Mouse (Mus musculus) heart, adult 8-10 months (tissue): ENCODE data around the gene Mgme1. TPM values are rescaled to one million over a fixed set of nuclear protein-coding genes. Genes with fewer than 3 reads are reported as not detected.

Experiments used
- DNase-seq: peaks from one replicate; pipeline ENCODE4 v3.0.0; 2022; ENCODE audit warnings: low spot score
- total RNA-seq, 4 experiments: library from RNA; stranded (reverse); gene quantifications; 2 replicates each; pipeline ENCODE4 v1.2.4; 2022

Mgme1 gene
- total RNA-seq, 4 experiments from 2014 or later: 14.5 to 18.5 (median 17.3) TPM

- DNase-seq: no peak
Measured at GRCm38 (mm10) chr2:144305721-144306294, 35.3 kb downstream of the Mgme1 start.

GRCm38 (mm10) chr2:144308561-144308960, 38.1 kb downstream of the Mgme1 start:
- DNase-seq: no peak

GRCm38 (mm10) chr2:144310273-144310672, 39.8 kb downstream of the Mgme1 start:
- DNase-seq: no peak

- DNase-seq: no peak
Measured at GRCm38 (mm10) chr2:144311372-144311771, 40.9 kb downstream of the Mgme1 start.

- DNase-seq: no peak
Measured at GRCm38 (mm10) chr2:144324218-144324617, 53.8 kb downstream of the Mgme1 start.

- DNase-seq: no peak
Measured at GRCm38 (mm10) chr2:144329451-144329850, 59.0 kb downstream of the Mgme1 start.

- DNase-seq: no peak
Measured at GRCm38 (mm10) chr2:144329937-144330336, 59.5 kb downstream of the Mgme1 start.

GRCm38 (mm10) chr2:144330352-144330959, 60.0 kb downstream of the Mgme1 start:
- DNase-seq: no peak

Other genes starting within 250 kb of the Mgme1 start
- gene Banf2, start 237.6 kb upstream of the Mgme1 start, total RNA-seq: not detected
- 10 to 100 TPM; 56.1 to 62.3 (median 59.5) TPM for gene Snx5, start 243 bp downstream of the Mgme1 start, total RNA-seq
- gene Ovol2, start 61.5 kb downstream of the Mgme1 start, total RNA-seq: not detected
- gene Kat14, start 98.3 kb downstream of the Mgme1 start, total RNA-seq: 10 to 100 TPM; 22.9 to 30.2 (median 27.5) TPM
- gene Pet117, start 98.3 kb downstream of the Mgme1 start, total RNA-seq: 10 to 100 TPM in 2 of 4 experiments, 1 to 10 TPM in 2; 8.9 to 13.3 (median 10.7) TPM